Mouse (Mus musculus): ENCODE results near the gene Gtpbp8. TPM values are rescaled to one million over a fixed set of nuclear protein-coding genes. Genes with fewer than 3 reads are reported as not detected.

The Gtpbp8 gene
- polyA plus RNA-seq (2012; rRNA removed): 4.4 and 4.9 TPM in 2 replicates

GRCm38 (mm10) chr16:44745866-44746562, at the start of gene Gtpbp8:
Gene Gtpbp8 (minus strand): TSS chr16:44746363.

GRCm38 (mm10) chr16:44765555-44766319, 19.6 kb upstream of the Gtpbp8 start, which contains the start of gene Cd200r1:
Gene Cd200r1 (plus strand): TSS chr16:44765736.

GRCm38 (mm10) chr16:44724083-44724787, 21.9 kb downstream of the Gtpbp8 start, which contains the start of gene Nepro:
Gene Nepro (plus strand): TSS chr16:44724301.

Other genes starting within 250 kb of the Gtpbp8 start
- gene Boc, start 187.5 kb downstream of the Gtpbp8 start, polyA plus RNA-seq (2012; rRNA removed): 0.20 and 0.38 TPM in 2 replicates
- 3.7 and 4.4 TPM in 2 replicates for gene Nepro, start 22.1 kb downstream of the Gtpbp8 start, polyA plus RNA-seq (2012; rRNA removed)
- gene Cd200r1, start 19.4 kb upstream of the Gtpbp8 start, polyA plus RNA-seq (2012; rRNA removed): 2.0 and 2.2 TPM in 2 replicates
- 0.35 and 0.43 TPM in 2 replicates for gene Cd200r4, start 65.4 kb upstream of the Gtpbp8 start, polyA plus RNA-seq (2012; rRNA removed)
- 0.01 and 0.02 TPM in 2 replicates for gene Cd200r2, start 120.7 kb upstream of the Gtpbp8 start, polyA plus RNA-seq (2012; rRNA removed)
- 0.42 and 0.47 TPM in 2 replicates for gene Cd200r3, start 197.3 kb upstream of the Gtpbp8 start, polyA plus RNA-seq (2012; rRNA removed)

Data from liver, embryonic 14 days (tissue).